ENCODE assay signal across 8 mouse cellular contexts in the genomic region with DNA sequence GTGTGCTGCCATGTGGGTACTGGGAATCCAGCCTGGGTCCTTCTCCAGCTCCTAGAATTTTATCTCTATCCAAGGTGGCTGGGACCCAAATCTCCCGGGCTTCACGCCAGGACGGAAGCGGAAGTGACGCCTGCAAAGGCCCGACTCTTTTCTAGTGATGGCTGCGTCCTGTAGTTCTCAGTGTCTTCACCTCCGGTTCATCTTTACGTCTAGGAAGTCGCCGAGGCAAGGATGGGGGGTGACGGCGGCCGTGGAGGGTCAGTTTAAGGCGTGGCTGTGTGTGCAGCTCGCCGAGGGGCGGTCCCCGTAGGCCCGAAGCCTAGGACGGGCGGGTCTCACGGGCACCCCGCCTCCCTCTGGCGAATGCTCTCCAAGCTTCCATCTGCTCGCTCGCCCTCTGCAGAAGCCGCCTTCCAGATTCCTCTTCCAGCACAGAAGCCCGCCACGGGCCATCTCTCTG. TPM values are rescaled to one million over a fixed set of nuclear protein-coding genes. Genes with fewer than 3 reads are reported as not detected.
DNase-seq lines count a peak whose midpoint lies in the region; ATAC-seq lines count a peak whose summit lies in the region.

A gene (plus strand): TSS at position 117 of the 460 bp plus-strand sequence.

- ATAC-seq in hindbrain, embryonic 11.5 days (ENCODE audit: low FRiP score) = peak; percentile 98

- H3K27ac ChIP-seq in hindbrain, embryonic 11.5 days (ENCODE audit: low read depth, low read length) = peak within 1 kb of the TSS; percentile 86

- peak; percentile 99 for DNase-seq in Muller cell, postnatal 12 days (ENCODE audit: inconsistent ontology term)
- DNase-seq in cerebellum, adult 9-11 months = peak; percentile 100
- DNase-seq in frontal cortex, adult 2 months (ENCODE audit: extremely low spot score in 1 of 2, low spot score in 1 of 2) = peak; percentile 99 to 100
- DNase-seq in hindbrain, embryonic 11.5 days (ENCODE audit: low spot score) = peak; percentile 97
- DNase-seq in layer of hippocampus, postnatal 10 days (ENCODE audit: low spot score in 2 of 2) = peak; percentile 98 to 99
- DNase-seq in lung, postnatal 10 days = peak; percentile 99
- peak; percentile 98 for DNase-seq in ovary, postnatal 36 days (ENCODE audit: low spot score)
- peak; percentile 96 for DNase-seq in thymus, postnatal 25 days

- no peaks in the 10 kb centered on the region for H3K9me3 ChIP-seq in hindbrain, embryonic 11.5 days (ENCODE audit: control insufficient read depth, low read length)

- peaks cover 6% of the 10 kb centered on the region for H3K27me3 ChIP-seq in hindbrain, embryonic 11.5 days (ENCODE audit: control insufficient read depth, insufficient read depth, low read length)

- no peaks in the 10 kb centered on the region for H3K4me1 ChIP-seq in hindbrain, embryonic 11.5 days (replicated peaks; ENCODE audit: control insufficient read depth, insufficient read depth, low read length)

- peak within 1 kb of the TSS; percentile 71 for H3K9ac ChIP-seq in hindbrain, embryonic 11.5 days (ENCODE audit: low read depth, low read length)

- H3K4me3 ChIP-seq in hindbrain, embryonic 11.5 days (ENCODE audit: low read depth, low read length) = peak within 1 kb of the TSS; percentile 56

- peak within 1 kb of the TSS; percentile 47 for H3K4me2 ChIP-seq in hindbrain, embryonic 11.5 days (replicated peaks; ENCODE audit: low read depth, low read length)

- 0% methylated on average over 30 of the region's 30 CpGs for WGBS in hindbrain, embryonic 11.5 days

- no peaks in the 10 kb centered on the region for H3K36me3 ChIP-seq in hindbrain, embryonic 11.5 days (ENCODE audit: control insufficient read depth, insufficient read depth, low read length)

RNA-seq across cellular contexts. Expression of the gene that starts here (rescaled TPM):
- polyA plus RNA-seq in frontal cortex, adult 2 months (2012; rRNA removed) = 13.4 and 15.2 TPM in 2 replicates
- 26.3 and 34.1 TPM in 2 replicates for polyA plus RNA-seq in hindbrain, embryonic 11.5 days (2014; fragmentation: Nextera tagmentation; extraction: Ambion mirVana)
- 10 to 100 TPM; 28.5 to 29.5 TPM for total RNA-seq in layer of hippocampus, postnatal 10 days (2021)

Comparison
In these comparisons a context has a peak if more than half of its experiments do, and no peak if none do; other contexts are left out.
1. Peak in every context shown above with its lines: DNase-seq, ATAC-seq, H3K4me3 ChIP-seq and H3K27ac ChIP-seq.